Mouse (Mus musculus) spleen, adult 18-20 months (tissue): ENCODE data around the gene Akirin2.
"Not testable (repeated sequence)": the region's sequence is repeated elsewhere in the genome, so short reads cannot be mapped to it uniquely, and the experiment has no call there.

Source experiments
- DNase-seq, 2 experiments: peaks; one replicate each; pipeline ENCODE4 v3.0.0; 2022; ENCODE audit warnings: mixed read lengths in 2 of 2

Gene Akirin2

DNA sequence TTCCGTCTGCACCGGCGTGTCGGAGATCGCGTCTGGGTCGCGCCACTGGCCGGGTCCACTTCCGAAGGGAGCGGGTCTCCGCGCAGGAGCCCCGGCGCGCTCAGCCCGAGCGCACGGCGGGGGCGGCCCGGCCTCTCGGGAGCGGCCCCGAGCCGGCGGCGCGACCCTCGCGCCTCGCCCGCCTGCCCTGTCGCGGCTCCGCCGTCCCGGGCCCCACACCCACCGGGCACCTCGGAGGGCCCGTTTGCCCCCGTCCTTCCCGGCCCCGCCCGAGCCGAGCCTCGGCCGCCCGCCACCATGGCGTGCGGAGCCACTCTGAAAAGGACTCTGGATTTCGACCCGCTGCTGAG is at the start of gene Akirin2:
Gene Akirin2, plus strand, starts transcription at position 190 of the 350 bp plus-strand sequence.
- DNase-seq: no peak

DNA sequence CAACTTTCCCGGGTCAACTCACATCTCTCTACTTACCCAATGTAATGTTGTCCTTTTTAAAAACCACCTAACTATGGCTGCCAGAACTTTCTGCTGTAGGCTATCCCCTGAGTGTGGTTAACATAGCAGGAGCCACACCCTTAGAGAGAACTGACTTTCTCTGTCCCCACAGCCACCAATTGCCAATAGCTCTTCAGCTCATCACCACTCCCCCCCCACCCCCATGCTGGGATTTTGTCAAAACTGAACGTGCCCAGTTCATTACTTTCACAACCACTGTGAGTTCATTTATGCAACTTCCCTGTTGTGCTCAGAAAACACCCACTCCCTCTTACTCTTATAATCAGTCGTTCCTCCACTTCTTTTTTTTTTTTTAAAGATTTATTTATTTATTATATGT is 40.4 kb upstream of the Akirin2 start:
- no peak for DNase-seq

DNA sequence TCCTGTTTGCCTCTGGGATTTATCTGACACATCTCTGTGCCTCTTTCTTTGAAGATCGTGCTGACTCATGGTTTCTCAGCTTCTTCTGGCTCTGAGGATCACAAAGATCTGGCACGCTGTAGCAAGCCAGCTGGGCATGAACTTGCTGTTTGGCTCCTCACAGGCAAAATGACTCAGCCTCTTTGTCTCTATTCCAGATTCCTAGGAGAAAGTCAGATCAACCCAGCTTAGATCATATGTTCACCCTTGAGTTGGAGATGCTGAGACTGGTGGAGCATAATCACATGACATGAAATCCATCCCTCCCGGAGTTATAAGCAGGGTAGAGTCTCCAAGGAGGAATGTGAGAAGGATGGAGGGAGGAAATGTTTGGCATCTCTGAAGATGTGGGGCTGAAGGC is 27.9 kb upstream of the Akirin2 start:
- DNase-seq: no peak

DNA sequence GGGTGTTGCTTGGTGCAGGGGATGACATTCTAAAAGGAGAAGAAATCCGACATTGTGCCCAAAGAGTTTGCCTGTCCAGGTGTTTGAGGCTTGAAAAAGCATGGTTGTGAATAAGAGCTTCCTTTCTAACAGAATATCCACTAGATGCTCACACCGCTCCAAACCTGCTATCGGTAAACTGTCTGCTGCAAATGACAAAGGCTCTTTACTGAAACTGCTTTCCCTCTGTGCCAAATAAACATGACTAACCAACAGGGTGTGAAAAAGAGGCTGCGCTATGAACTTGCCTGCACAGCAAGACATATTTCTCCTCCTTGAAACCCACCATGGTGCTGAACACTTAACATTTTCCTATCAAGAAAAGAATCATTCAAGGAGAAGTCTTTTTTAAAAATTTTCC is 27.2 kb upstream of the Akirin2 start:
- no peak for DNase-seq

DNA sequence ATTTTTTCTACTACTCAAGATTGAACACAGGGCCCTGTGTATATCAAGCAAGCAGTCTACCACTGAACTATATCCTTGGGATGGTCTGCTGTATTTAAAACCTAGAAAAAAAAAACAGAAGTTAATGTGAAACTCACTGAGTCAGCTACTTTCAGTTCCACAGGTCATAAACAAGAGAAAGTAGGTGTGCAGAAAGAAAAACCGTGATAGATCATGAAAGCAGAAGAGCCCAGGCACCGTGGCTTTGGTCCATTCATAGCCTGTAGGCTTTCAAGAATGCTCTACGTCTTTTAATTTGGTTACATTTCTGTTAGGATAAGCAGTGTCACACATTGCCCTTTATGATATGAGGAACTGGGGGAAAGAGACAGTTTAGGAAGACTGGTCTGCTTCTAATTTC is 24.0 kb upstream of the Akirin2 start:
- no peak for DNase-seq

DNA sequence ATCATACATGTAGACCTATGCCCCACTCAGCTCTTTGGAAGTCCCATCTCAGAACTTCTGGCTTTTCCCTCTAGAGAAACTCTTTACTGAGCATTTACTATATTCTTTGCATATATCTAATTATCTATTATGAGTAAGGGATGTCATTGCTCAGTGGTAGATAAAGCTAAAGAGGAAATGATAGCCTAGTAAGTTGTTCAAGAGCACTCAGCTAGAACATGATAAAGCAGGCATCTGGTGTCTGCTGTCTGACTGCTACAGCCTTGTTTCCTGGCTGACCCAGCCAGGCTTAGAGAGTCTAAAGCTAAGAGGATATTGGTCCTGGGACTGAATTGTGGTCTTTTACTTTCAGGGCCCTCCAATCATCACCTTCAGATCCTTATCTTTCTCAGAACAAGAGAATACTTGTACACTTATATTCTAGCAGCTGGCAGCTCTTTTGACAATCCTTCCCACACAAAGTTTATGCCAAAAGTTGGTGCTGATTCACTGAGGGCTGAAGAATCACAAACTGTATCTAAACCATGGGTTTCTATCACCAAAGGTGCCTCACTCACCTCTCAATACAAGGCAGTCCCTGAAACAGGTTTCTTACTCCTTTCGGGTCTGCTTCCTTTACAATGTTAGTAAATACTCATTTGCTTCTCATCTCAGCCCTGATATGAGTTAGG is 22.2 kb upstream of the Akirin2 start:
- no peak for DNase-seq

DNA sequence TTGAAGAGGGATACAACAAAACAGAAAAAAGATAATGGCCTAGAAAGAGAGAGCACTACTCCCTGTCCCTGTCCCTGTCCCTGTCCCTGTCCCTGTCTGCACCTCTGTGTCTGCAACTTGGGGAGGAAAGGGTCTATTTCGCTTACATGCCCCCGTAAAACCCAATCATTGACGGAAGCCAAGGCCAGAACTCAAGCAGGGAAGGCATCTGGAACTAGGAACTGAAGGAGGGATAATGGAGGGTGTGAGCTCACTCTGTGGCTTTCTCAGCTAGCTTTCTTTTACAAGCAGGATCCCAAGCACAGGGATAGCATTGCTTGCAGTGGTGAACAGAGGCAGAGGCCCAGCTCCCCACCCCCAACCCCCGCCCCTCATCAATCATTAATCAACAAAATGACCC is 21.4 kb upstream of the Akirin2 start:
- DNase-seq: no peak

DNA sequence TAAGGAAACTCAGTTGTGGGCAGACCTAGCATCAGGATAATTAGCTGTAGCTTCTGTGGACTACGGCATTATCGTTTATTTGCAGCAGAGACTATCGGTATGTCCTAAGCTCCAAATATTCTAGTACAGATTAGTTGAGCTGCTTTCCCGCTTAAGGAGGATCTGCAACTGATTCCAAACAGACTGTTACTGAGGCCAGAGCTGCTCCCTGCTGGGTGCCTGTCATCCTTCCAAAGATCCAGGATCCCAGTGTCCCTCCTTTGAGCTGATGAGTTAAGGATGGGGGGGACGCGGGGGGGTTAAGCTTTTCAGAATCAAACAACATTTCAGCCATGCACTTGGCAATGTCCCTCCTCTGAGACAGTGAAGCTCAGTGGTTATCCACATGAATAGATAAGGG is 20.8 kb upstream of the Akirin2 start:
- DNase-seq: no peak

DNA sequence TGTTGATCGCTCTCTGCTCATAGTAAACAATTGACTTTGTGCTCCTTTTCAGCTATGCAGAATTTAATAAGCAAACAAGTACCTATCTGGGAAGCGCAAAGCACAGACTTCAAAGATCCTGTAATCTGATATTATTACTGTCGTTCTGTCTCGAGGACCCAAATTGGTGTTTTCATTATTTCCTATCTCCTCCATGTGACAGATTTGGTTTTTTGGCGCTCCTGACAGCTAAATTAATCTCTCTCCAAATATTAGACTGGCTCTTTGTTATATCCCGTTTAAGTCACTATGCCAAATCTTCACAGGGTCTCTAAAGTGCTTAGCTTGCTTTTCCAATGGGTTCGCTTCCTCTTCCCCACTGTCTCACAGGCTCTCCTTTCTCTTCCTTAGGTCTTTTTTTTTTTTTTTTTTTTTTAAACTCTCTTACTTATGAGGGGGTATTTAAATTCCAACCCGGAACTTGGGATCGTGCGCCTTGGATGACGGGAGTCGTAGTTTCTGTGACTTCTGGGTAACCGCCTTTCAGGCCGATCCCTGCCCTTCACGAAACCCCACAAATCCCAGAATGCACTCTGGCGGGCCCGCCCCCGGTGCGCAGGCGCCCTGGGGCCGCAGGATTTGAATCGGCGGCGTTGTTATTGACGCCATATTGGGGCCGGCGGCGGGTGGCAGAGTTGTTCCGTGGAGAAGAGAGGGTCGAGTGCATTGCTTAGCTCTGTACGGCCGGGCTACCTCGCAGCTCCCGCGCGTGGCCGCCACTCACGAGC is 573 bp upstream of the Akirin2 start:
- peak; percentile 94 to 95 for DNase-seq

DNA sequence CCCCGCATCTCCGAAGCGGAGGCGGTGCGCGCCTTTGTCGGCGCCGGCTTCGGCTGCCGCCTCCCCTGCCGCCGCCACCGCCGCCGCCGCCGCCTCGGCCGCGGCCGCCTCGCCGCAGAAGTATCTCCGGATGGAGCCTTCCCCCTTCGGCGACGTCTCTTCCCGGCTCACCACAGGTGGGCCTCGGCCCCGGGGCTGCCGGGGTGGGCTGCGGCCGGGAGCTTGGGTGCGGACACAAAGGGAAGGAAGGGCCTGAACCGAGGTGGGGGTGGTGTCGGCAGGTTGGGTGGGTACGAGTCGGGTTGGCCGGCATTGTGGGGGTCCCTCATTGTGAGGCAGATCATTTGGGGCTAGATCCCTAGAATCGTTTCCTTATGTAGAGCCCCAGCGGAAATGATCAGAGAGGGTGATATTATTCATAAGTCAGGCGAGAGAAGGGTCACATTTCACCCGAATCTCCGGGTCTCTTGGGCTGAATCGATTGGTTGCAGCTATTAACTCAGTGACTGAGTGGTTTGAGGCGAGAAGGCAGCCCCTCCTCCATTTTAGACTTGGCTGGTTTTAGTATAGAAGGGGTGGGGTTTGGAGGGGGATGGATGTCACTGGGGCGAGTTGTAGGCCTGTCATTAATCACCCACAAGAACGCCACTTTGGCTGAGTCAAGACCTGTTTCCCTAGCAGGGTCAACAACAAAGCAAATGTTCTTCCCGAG is 517 bp downstream of the Akirin2 start:
- peak; percentile 40 to 44 for DNase-seq

DNA sequence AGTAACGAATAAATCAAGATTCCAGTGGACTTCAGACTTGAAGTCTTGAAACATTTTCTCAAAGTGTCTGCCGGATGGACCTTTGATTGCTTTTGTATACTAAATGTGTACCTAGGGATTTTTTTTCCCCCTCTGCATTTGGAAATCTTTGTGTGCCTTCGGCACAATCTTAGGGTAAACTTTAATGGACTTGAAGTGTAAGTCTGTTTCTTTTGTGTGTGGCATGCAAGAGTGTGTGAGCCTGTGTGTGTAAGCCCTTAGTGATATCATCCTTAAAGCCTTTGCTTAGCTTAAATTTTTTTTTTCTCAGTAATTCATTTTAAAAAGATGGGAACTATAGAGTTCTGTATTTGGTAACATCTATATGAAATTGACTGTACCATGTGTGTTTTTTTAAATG is 1.2 kb downstream of the Akirin2 start:
- no peak for DNase-seq

DNA sequence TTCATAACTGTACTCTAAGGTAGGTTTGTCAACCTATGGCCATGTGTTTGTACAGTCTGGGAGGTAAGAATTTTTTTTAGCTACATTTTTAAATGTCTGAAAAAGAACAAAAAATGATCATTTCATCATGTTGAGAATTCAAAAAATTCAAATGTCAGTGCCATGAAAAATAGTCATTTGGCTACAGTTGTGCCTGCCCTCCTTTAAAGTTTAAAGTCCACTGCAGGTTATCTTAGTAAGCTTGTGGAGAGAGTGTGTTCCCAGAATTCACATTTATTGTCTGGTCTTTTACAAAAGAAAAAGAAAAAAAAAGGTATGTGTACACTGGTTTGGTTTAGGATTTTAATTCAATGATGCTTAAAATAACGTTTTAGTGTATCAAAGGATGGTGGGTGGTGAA is 3.9 kb downstream of the Akirin2 start:
- DNase-seq: no peak

DNA sequence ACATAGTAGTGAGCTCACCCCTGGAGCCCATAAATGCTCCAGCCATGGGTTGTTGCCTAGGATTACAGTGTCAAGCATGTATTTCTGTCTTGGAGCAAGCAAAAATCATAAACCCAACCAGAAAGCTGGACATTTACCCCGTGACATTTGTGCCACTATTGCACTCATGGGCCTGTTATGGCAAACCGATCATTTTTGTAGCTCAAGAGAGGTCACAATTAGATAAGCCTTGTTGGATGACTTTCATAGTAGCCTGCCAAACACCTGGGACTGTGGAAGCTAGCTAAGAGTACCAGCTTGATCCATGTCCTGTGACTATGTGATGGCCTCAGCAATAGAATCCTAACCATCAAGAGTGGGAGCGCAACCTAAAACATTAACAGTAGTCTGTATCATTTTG is 4.9 kb downstream of the Akirin2 start:
- no peak for DNase-seq

DNA sequence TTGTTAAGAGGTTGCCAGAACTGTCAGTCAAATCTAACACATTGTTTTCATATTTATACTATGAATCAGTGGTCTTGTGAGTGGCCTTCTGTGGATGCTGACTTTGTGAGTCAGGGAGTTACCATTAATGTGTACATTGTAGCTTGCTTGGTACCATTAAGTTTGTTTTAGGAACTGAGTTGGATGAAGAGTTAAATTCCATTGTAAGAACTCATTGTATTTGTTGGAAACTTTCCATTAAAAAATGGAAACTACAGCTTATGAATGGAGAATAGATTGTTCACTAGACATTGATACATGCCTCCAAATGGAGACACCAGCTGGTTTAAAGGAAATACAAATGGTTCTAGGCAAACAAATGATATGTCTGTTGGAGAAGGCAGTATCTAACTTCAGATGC is 5.4 kb downstream of the Akirin2 start:
- DNase-seq: no peak

DNA sequence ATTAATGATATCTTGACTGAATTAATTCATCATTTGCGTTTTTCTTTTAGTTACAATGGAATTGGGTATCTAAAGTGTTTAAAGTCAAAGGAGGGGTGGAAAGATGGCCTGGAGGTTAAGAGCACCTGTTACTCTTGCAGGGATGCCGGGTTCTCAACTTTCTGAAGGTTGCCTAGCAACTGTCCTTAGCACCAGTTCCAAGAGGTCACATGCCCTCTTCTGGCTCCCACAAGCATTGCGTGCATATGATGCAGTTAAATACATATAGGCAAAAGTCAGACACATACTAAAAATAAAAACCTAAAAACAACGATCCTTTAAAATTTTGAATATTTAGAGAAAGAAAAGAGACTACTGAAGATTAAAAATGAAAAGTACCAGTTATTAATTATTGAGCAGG is 10.2 kb downstream of the Akirin2 start:
- DNase-seq: peak; percentile 16 to 34

DNA sequence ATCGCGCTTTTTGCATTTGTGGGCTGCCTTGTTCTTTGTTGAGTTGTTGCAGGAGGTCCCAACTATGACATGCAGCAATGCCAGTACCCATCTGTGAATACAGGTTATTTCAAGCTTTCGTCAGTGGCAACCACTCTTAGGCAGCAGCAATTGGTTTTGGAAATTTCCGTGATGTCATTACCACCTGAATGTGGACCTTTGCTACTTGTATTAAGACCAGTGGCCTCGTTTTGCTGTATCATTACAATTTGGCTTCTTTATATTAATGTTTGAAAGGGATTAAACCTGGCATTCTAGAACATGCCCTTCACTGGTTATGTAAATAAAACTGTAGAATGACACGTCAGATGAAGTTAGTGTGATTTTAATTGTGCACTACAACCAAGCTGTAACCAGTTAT is 15.5 kb downstream of the Akirin2 start:
- no peak for DNase-seq

DNA sequence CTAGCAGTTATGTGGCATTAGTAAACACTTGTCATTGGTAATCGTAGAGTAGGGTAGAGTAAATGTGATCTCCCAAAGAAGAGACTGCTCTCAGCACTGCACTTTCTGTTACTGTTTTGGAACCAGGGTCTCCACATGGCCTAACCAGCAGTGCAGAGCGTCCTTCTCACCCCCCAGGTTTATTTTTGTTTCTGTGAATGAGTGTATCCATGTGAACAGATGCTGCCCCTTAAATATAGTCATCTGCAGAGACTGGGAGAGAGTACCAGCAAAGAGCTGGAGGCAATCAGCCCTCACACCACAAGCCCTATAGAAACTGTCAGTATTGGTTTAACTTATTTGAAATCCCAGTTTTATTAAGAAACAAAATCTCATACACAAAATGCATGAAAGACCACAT is 22.1 kb downstream of the Akirin2 start:
- DNase-seq: no peak

DNA sequence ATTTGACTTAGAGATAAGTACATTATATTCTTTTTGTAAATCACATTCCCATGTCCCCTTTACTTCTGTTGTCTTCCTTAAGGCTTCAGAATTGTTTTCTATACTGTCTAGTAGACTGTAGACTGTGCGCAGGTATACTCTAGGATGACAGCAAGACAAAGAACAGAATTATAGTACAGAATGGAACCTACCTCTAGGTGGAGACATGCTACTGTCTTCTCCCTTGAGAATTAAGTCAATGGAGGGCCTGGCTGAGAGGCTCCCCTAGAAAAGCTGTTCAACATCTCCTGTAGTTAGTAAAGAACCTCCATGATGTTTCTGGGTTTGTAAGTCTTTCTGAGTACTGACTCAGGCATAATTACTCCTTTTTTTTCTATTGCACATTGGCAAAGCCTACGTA is 26.3 kb downstream of the Akirin2 start:
- DNase-seq: no peak

DNA sequence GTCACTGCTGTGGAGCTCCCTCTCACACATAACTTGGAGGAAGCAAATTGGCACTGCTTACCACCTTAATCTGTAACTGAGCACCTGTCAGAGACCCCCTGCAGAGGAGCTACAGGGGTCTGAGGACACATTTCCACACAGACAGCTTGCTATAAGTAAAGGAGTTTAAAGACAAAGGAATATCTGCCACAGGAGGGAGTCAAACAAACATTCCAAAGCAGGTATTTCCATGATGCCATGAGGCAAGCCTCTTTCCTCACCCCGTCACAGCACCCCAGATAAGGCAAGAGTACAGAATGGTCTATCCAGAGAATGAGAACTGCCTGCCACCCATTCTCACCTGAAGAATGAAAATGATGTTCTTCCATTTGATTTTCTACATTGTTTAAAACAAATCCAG is 28.5 kb downstream of the Akirin2 start:
- no peak for DNase-seq

DNA sequence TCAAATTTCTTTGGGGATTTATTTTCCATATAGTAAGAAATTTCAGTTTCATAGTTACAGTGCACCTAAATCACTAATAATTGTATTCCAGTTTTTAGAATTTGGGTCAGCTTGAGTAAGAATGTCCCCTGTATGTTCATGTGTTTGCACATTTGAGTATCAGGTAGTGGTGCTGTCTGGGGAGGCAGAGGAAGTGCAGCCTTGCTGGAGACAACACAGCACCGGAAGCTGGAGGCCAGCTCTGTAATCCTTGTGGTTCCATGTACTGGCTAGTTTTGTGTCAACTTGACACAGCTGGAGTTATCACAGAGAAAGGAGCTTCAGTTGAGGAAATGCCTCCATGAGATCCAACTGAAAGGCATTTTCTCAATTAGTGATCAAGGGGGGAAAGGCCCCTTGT is 30.8 kb downstream of the Akirin2 start:
- DNase-seq: not testable (repeated sequence)

DNA sequence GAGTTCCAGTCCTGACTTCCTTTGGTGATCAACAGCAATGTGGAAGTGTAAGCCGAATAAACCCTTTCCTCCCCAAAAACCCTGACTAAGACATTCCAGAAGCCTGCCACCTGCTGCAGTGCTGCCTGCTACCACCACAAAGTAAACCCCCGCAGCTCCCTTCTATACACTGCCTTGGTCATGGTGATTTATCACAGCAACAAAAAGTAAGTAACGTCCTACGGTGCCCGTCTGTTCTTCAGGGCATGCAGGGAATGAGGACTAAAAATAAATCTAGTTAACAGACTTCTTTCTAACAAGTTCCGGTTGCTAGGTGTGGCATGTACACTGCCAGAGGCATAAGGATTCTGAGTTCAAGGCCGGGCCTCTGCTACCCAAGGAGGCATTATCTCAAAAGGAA is 31.3 kb downstream of the Akirin2 start:
- no peak for DNase-seq

DNA sequence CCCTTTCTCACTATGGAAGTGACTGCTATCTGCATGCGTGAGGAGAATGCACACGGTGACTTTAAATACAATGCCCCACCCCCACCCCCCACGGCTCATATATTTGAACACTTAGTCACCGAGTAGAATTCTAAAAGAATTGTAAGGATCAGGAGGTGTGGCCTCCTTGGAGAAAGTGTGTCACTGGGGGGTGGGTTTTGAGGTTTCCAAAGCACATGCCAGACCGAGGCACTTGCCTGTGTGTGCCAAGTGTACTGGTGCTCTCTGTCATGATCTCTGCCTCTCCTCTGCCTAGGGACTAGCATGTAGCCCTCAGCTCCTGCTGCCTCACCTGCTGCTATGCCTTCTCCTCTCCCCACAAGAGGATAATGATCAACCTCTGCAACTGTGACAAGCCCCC is 31.7 kb downstream of the Akirin2 start:
- DNase-seq: no peak

DNA sequence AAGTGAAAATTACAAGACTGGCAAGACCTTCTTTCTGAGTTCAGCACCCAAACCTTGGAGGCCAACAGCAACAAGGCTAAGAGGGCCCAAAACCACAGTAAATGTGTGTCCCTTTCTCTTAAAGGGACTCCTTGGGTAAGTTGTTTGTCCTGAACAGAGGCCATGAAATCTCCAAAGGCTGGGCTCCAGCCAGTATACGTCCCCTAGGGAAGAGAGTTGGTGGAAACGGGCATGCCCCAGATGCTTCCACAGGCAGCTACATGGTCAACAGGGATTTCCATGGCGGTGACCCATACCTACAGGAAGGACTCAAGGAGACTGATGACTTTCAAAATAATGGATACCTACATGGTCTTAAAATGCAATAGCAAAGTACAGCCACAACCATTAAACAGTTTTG is 32.7 kb downstream of the Akirin2 start:
- no peak for DNase-seq
